Mouse (Mus musculus) limb, embryonic 14.5 days (tissue): Measurements from ENCODE around the gene Dock3. TPM values are rescaled to one million over a fixed set of nuclear protein-coding genes. Genes with fewer than 3 reads are reported as not detected.
A peak's percentile ranks its signal among the peaks of the same experiment; 100 is the strongest.

ENCODE experiments used
- ATAC-seq: fragments of 200-750 bp; cut with Nextera tagmentation; 2 replicates; pipeline ENCODE4 v1.8.0; 2017; ENCODE audit warnings: low read depth, moderate number of reproducible peaks, moderate TSS enrichment; ENCODE audit not compliant: low FRiP score
- DNase-seq: peaks from one replicate; pipeline ENCODE4 v3.0.0-alpha.2; 2015; ENCODE audit warnings: low spot score
- H3K27ac ChIP-seq: fragments of 300-500 bp; sonication (generic); replicated peaks from 2 replicates; pipeline ENCODE4 v1.5.1; 2014; ENCODE audit warnings: low read depth, mild to moderate bottlenecking, low read length, moderate library complexity, mixed read lengths
- H3K27me3 ChIP-seq: fragments of 300-500 bp; sonication (generic); 2 replicates; pipeline ENCODE4 v1.6.1; 2014; ENCODE audit warnings: low read length, mixed read lengths; ENCODE audit not compliant: control insufficient read depth, insufficient read depth
- H3K36me3 ChIP-seq: fragments of 300-500 bp; sonication (generic); 2 replicates; pipeline ENCODE4 v1.6.1; 2014; ENCODE audit warnings: mild to moderate bottlenecking, low read length, moderate library complexity, mixed read lengths; ENCODE audit not compliant: control insufficient read depth, insufficient read depth
- H3K4me1 ChIP-seq: fragments of 300-500 bp; sonication (generic); 2 replicates; pipeline ENCODE4 v1.6.1; 2014; ENCODE audit warnings: antibody characterized with exemption, low read length, mixed read lengths; ENCODE audit not compliant: control insufficient read depth, insufficient read depth
- H3K4me2 ChIP-seq: fragments of 300-500 bp; sonication (generic); replicated peaks from 2 replicates; pipeline ENCODE4 v1.6.1; 2014; ENCODE audit warnings: low read depth, mild to moderate bottlenecking, low read length, moderate library complexity; ENCODE audit not compliant: severe bottlenecking
- H3K4me3 ChIP-seq: fragments of 300-500 bp; sonication (generic); replicated peaks from 2 replicates; pipeline ENCODE4 v1.5.1; 2014; ENCODE audit warnings: low read length
- H3K9ac ChIP-seq: fragments of 300-500 bp; sonication (generic); 2 replicates; pipeline ENCODE4 v1.6.1; 2014; ENCODE audit warnings: mild to moderate bottlenecking, low read depth, low read length, moderate library complexity; ENCODE audit not compliant: severe bottlenecking
- H3K9me3 ChIP-seq: fragments of 300-500 bp; sonication (generic); 2 replicates; pipeline ENCODE4 v1.6.1; 2016; ENCODE audit warnings: low read length; ENCODE audit not compliant: control insufficient read depth
- POLR2A ChIP-seq: fragments of 200-500 bp; IDR thresholded peaks from 2 replicates; pipeline ENCODE4 v1.8.0; 2012; ENCODE audit warnings: inconsistent platforms, mild to moderate bottlenecking, moderate library complexity, borderline replicate concordance; ENCODE audit not compliant: insufficient read depth, insufficient read length; ENCODE audit errors: extremely low read depth
- WGBS: fragments of 180-500 bp; shearing (Covaris S2); extraction: QIAGEN DNeasy Blood & Tissue Kit; methylation state at CpG from one replicate; pipeline ENCODE4 v1.1.7; 2014; 5-methylcytosine and 5-hydroxymethylcytosine counted together
- polyA plus RNA-seq, 2 experiments: library from polyadenylated mRNA; depleted of rRNA in 1 of 2; stranded (reverse) in 1 of 2; unstranded in 1 of 2; fragments of >200 nt; fragmentation: Nextera tagmentation in 1 of 2; extraction: Ambion mirVana in 1 of 2; gene quantifications; 2 replicates each; pipeline versions ENCODE4 v1.2.1 to v1.2.3; 2012 to 2014

The Dock3 gene
- polyA plus RNA-seq, 2 experiments = 1.2 to 1.3 TPM

DNA sequence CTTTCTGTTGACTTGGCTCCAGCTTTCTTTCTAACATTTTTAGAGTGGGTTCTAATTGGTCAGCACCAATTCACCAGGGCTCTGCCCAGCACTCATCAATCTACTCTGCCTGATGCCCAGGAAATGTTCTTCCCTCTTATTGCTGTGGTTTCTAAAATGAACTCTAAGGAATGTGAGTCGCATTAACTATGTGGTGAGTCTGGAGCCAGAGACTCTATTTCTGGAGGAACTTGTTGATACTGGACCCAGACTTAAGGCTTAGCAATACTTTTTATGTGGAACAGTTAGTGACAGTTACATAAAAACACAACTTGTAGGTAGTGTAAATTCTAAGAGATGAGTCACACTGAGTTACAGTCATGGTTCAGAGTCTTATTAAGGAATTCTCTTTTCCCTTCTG, 296.7 kb downstream of the Dock3 start:
- H3K9ac ChIP-seq = no peak overlapping the region
- H3K9me3 ChIP-seq = no peaks in the 10 kb centered on the region
- no peak for TF ChIP-seq POLR2A
- ATAC-seq (no peak), DNase-seq (no peak)
- H3K4me2 ChIP-seq = no peak overlapping the region
- H3K27ac ChIP-seq = no peak overlapping the region
- H3K27me3 ChIP-seq = no peaks in the 10 kb centered on the region
- H3K36me3 ChIP-seq = no peaks in the 10 kb centered on the region
- 85% methylated on average over 1 of the region's 1 CpGs for WGBS
- no peaks in the 10 kb centered on the region for H3K4me1 ChIP-seq
- H3K4me3 ChIP-seq = no peak overlapping the region

DNA sequence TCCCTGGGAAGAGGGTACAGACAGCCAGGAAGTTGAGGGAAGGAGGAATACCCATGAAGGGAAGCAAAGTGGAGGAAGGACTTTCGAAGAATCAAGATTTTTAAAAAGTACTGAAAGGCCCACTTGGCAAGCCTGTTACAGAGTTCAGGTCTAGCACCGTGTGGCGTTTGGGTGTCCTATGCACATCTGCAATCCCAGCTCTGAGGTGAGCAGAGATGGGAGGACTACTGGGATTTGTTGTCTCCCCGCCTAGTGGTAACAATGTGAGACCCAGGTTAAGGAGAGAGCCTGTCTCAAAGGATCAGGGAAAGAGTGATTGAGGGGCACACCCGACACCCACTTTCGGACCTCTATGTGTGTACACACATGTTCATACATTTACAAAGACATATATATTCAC, 316.8 kb downstream of the Dock3 start:
- WGBS = 85% methylated on average over 6 of the region's 6 CpGs
- H3K4me2 ChIP-seq = no peak overlapping the region
- no peaks in the 10 kb centered on the region for H3K36me3 ChIP-seq
- H3K27ac ChIP-seq = no peak overlapping the region
- ATAC-seq = no peak
- TF ChIP-seq POLR2A = no peak
- no peaks in the 10 kb centered on the region for H3K4me1 ChIP-seq
- no peak for DNase-seq
- H3K9me3 ChIP-seq = no peaks in the 10 kb centered on the region
- H3K27me3 ChIP-seq = no peaks in the 10 kb centered on the region
- no peak overlapping the region for H3K9ac ChIP-seq
- H3K4me3 ChIP-seq = no peak overlapping the region

DNA sequence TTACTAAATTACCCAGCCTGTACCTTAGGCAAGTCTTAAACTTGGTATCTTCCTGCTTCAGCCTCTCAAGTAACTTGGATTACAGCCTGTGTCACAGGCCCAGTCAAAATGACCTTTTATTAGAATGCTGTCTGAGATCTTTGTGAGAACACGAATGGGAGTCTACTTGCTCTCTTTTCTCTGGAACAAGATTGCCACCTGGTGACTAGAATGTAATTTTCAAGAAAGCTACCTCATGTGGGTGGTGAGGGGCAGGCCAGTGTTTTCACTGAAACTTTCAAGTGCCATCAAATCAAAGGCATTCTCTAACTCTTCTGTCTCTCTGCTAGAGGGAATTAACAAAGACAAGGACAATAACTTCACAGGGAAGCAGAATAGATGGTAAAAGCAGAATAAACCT, 317.9 kb downstream of the Dock3 start:
- TF ChIP-seq POLR2A = no peak
- H3K4me1 ChIP-seq = no peaks in the 10 kb centered on the region; the same call in 1 of the 2 replicates
- H3K27me3 ChIP-seq = no peaks in the 10 kb centered on the region
- no peak overlapping the region for H3K4me3 ChIP-seq
- no peak overlapping the region for H3K4me2 ChIP-seq
- 5% methylated on average over 1 of the region's 1 CpGs for WGBS
- ATAC-seq = no peak
- no peak for DNase-seq
- no peaks in the 10 kb centered on the region for H3K36me3 ChIP-seq
- H3K27ac ChIP-seq = no peak overlapping the region
- no peaks in the 10 kb centered on the region for H3K9me3 ChIP-seq
- no peak overlapping the region for H3K9ac ChIP-seq

DNA sequence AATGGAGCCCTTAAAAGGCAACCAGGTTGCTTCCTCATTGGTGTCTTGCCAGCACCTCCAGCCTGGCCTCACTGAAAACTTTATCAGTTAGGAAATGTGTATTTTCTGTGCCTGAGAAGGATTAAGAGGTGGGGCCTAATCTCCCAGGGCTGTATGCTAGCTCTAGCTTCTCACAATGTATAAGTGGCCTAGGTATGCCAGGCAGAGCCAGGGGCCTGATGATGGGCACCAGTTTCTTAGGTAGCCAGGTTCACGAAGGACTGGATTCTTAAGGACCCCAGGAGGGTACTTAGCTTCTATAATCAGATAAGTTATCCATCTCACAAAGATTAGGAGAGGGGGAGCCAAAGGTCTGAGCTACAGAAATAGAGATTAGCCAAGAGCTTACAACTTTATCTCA, 320.1 kb downstream of the Dock3 start:
- no peak for TF ChIP-seq POLR2A
- no peaks in the 10 kb centered on the region for H3K9me3 ChIP-seq
- H3K4me1 ChIP-seq = no peaks in the 10 kb centered on the region; the same call in 1 of the 2 replicates
- H3K27me3 ChIP-seq = no peaks in the 10 kb centered on the region
- H3K4me3 ChIP-seq = no peak overlapping the region
- no peak overlapping the region for H3K27ac ChIP-seq
- H3K4me2 ChIP-seq = no peak overlapping the region
- ATAC-seq (no peak), DNase-seq (no peak)
- 71% methylated on average over 1 of the region's 1 CpGs for WGBS
- H3K9ac ChIP-seq = no peak overlapping the region
- no peaks in the 10 kb centered on the region for H3K36me3 ChIP-seq

DNA sequence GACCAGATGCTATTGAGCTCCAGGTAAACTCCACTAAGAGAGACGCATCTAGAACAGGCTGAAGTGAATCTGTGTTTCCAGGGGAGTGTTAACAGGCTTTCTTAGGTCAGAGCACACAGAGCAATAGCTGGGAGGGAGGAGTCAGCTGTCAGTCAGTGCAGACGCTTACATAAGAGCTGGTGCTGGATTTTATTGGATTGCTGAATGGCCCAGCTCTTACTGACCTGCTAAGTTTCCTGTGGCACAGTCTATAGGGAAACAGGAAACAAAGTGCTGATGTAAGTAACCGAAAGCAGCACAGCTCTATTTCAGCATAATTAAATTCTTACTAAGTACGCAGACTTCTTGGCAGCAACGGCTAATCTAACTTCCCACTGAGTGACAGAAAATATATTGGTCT, 323.0 kb downstream of the Dock3 start:
- H3K9me3 ChIP-seq = no peaks in the 10 kb centered on the region
- no peak for TF ChIP-seq POLR2A
- DNase-seq (no peak), ATAC-seq (peak; percentile 44; the same call in 1 of the 2 replicates)
- no peaks in the 10 kb centered on the region for H3K27me3 ChIP-seq
- no peak overlapping the region for H3K4me3 ChIP-seq
- H3K4me1 ChIP-seq = no peaks in the 10 kb centered on the region; the same call in 1 of the 2 replicates
- H3K9ac ChIP-seq = no peak overlapping the region
- 17% methylated on average over 5 of the region's 5 CpGs for WGBS
- no peak overlapping the region for H3K4me2 ChIP-seq
- H3K36me3 ChIP-seq = no peaks in the 10 kb centered on the region
- H3K27ac ChIP-seq = no peak overlapping the region

DNA sequence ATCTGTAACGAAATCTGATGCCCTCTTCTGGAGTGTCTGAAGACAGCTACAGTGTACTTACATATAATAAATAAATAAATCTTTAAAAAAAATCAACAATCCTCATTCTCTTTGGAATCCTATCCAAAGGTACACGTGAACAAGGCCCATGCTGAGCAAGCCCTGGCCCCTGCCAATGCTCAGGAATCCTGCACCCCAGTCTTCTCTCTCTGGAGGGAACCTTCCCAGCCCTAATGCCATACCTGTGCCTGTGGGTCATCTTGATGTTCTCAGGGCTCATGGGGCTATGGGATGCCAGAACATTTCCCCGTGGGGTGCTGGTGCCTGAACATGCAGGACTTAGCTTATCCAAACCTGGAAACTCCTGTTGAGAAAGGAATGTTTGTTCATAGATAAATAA, 323.5 kb downstream of the Dock3 start:
- Histone ChIP-seq H3K4me2 (no peak overlapping the region), H3K27me3 (no peaks in the 10 kb centered on the region), H3K9ac (no peak overlapping the region), H3K4me1 (no peaks in the 10 kb centered on the region; the same call in 1 of the 2 replicates), H3K36me3 (no peaks in the 10 kb centered on the region), H3K4me3 (no peak overlapping the region), H3K27ac (no peak overlapping the region), H3K9me3 (no peaks in the 10 kb centered on the region)
- 83% methylated on average over 3 of the region's 3 CpGs for WGBS
- DNase-seq (no peak), ATAC-seq (no peak)
- TF ChIP-seq POLR2A = no peak
